Comparison of ENCODE assay signal across 9 mouse cellular contexts in genomic region chr2:128240536-128241279, GRCm38 (mm10).
DNase-seq lines count a peak whose midpoint lies in the region; ATAC-seq lines count a peak whose summit lies in the region.
"Had no signal": no experiment of that assay in that cellular context is flagged by ENCODE, and none has a peak within 500 bp of the region (broad histone marks: within the 10 kb centered on the region; RNA-seq: fewer than 3 reads in every experiment).

No protein-coding gene starts in this region.

- no peaks in the 10 kb centered on the region for H3K36me3 ChIP-seq in embryonic facial prominence, embryonic 11.5 days (replicated peaks; ENCODE audit: control insufficient read depth, insufficient read depth, low read depth, low read length)
- no peaks in the 10 kb centered on the region for H3K36me3 ChIP-seq in kidney, embryonic 16.5 days (ENCODE audit: insufficient read depth, low read length)

- peak; percentile 66 for DNase-seq in adrenal gland, postnatal 10 days
- DNase-seq in adrenal gland, adult 18-20 months (ENCODE audit: low spot score in 2 of 2): no peak
- peak; percentile 58 for DNase-seq in embryonic facial prominence, embryonic 11.5 days (ENCODE audit: low spot score)
- peak; percentile 12 for DNase-seq in retina, postnatal 1 day
- DNase-seq in T-cell, adult 2 months (ENCODE audit: low spot score): no peak
- no peak for DNase-seq in frontal cortex, adult 2 months (ENCODE audit: extremely low spot score in 1 of 2, low spot score in 1 of 2)
- DNase-seq: cerebellum, postnatal 36 days had no signal

- no peaks in the 10 kb centered on the region for H3K4me1 ChIP-seq in embryonic facial prominence, embryonic 11.5 days (ENCODE audit: control insufficient read depth, insufficient read depth, low read length)
- peaks cover 13% of the 10 kb centered on the region for H3K4me1 ChIP-seq in kidney, embryonic 16.5 days (ENCODE audit: insufficient read depth, low read length)

- no peak for ATAC-seq in embryonic facial prominence, embryonic 11.5 days (replicated peaks; ENCODE audit: insufficient number of reproducible peaks, low FRiP score, low TSS enrichment, low read depth)
- peak; percentile 67 for ATAC-seq in kidney, embryonic 16.5 days (ENCODE audit: low FRiP score, low TSS enrichment)
- no peak for ATAC-seq in frontal cortex, adult (ENCODE audit: low TSS enrichment)

- H3K9ac ChIP-seq in embryonic facial prominence, embryonic 11.5 days (replicated peaks; ENCODE audit: low read length): no peak overlapping the region
- no peak overlapping the region for H3K9ac ChIP-seq in kidney, embryonic 16.5 days (replicated peaks; ENCODE audit: low read length)

- no peaks in the 10 kb centered on the region for H3K27me3 ChIP-seq in embryonic facial prominence, embryonic 11.5 days (ENCODE audit: control insufficient read depth, insufficient read depth, low read length)
- no peaks in the 10 kb centered on the region for H3K27me3 ChIP-seq in kidney, embryonic 16.5 days (ENCODE audit: insufficient read depth, low read length)

- H3K4me3 ChIP-seq in embryonic facial prominence, embryonic 11.5 days (ENCODE audit: low read depth, low read length): no peak overlapping the region
- H3K4me3 ChIP-seq in kidney, embryonic 16.5 days (ENCODE audit: low read length): no peak overlapping the region

- 20% methylated on average over 9 of the region's 9 CpGs for WGBS in embryonic facial prominence, embryonic 11.5 days
- WGBS in kidney, embryonic 16.5 days: 32% methylated on average over 9 of the region's 9 CpGs

- H3K4me2 ChIP-seq in embryonic facial prominence, embryonic 11.5 days (ENCODE audit: low read depth, low read length): no peak overlapping the region
- no peak overlapping the region for H3K4me2 ChIP-seq in kidney, embryonic 16.5 days (replicated peaks; ENCODE audit: low read depth, low read length)

- H3K27ac ChIP-seq in embryonic facial prominence, embryonic 11.5 days (replicated peaks; ENCODE audit: low read depth, low read length): no peak overlapping the region
- peak overlapping the region; percentile 55 for H3K27ac ChIP-seq in kidney, embryonic 16.5 days (ENCODE audit: low read length)

- H3K9me3 ChIP-seq in embryonic facial prominence, embryonic 11.5 days (replicated peaks; ENCODE audit: control insufficient read depth, low read length): no peaks in the 10 kb centered on the region
- H3K9me3 ChIP-seq in kidney, embryonic 16.5 days (ENCODE audit: low read length): no peaks in the 10 kb centered on the region

Comparison
In these comparisons a context has a peak if more than half of its experiments do, and no peak if none do; other contexts are left out.
1. DNase-seq: peak in adrenal gland, postnatal 10 days (single experiment), embryonic facial prominence, embryonic 11.5 days (single experiment) and retina, postnatal 1 day (single experiment); none in adrenal gland, adult 18-20 months (0 of 2), T-cell, adult 2 months (single experiment) and frontal cortex, adult 2 months (0 of 2).